ENCODE assay signal across 24 mouse cellular contexts in the genomic region with DNA sequence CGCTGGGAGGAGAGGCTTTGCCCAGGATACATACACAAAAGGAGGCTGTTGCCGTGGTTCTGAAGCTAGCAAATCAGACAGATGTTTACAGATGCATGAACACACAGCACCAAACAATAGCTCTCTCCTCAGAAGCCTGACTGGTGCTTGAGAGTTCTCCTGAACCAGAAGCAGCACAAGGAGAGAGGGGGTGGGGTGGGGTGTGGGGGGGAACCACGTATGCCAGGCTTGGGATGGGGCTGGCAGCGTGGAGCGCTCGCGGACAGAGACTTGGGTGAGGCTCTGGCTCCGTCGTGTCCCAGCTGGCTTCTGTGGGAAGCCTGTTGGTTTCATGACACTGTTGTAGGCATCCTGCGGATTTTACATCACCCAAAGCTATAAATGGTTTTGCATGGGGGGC. TPM values are rescaled to one million over a fixed set of nuclear protein-coding genes. Genes with fewer than 3 reads are reported as not detected.
A peak's percentile ranks its signal among the peaks of the same experiment; 100 is the strongest.
DNase-seq lines count a peak whose midpoint lies in the region; ATAC-seq lines count a peak whose summit lies in the region.
"Had no signal": no experiment of that assay in that cellular context is flagged by ENCODE, and none has a peak within 500 bp of the region (broad histone marks: within the 10 kb centered on the region; RNA-seq: fewer than 3 reads in every experiment).

No protein-coding gene starts in this region.

- H3K27me3 ChIP-seq in heart, embryonic 11.5 days (ENCODE audit: control insufficient read depth, insufficient read depth, low read length): no peaks in the 10 kb centered on the region
- H3K27me3 ChIP-seq in forebrain, embryonic 10.5 days (ENCODE audit: poor library complexity, severe bottlenecking): no peaks in the 10 kb centered on the region
- H3K27me3 ChIP-seq in forebrain, embryonic 16.5 days (replicated peaks; ENCODE audit: control insufficient read depth, insufficient read depth, low read length): no peaks in the 10 kb centered on the region
- no peaks in the 10 kb centered on the region for H3K27me3 ChIP-seq in neural tube, embryonic 15.5 days (replicated peaks)
- H3K27me3 ChIP-seq: CH12.LX; heart, embryonic 15.5 days; liver, embryonic 13.5 days; lung, embryonic 15.5 days; neural tube, embryonic 12.5 days had no signal

- 66% methylated on average over 10 of the region's 10 CpGs for WGBS in heart, embryonic 11.5 days (ENCODE audit: insufficient replicate concordance)
- WGBS in forebrain, embryonic 10.5 days: 56% methylated on average over 10 of the region's 10 CpGs
- WGBS in forebrain, embryonic 16.5 days: 26% methylated on average over 10 of the region's 10 CpGs
- 21% methylated on average over 10 of the region's 10 CpGs for WGBS in neural tube, embryonic 15.5 days

- H3K4me1 ChIP-seq in heart, embryonic 11.5 days (ENCODE audit: control insufficient read depth, insufficient read depth, low read length): peaks cover 21% of the 10 kb centered on the region
- H3K4me1 ChIP-seq in forebrain, embryonic 10.5 days: peaks cover 20% of the 10 kb centered on the region
- H3K4me1 ChIP-seq in forebrain, embryonic 16.5 days (replicated peaks; ENCODE audit: control insufficient read depth, insufficient read depth, low read length): peaks cover 15% of the 10 kb centered on the region
- peaks cover 25% of the 10 kb centered on the region for H3K4me1 ChIP-seq in neural tube, embryonic 15.5 days
- H3K4me1 ChIP-seq: liver, embryonic 13.5 days; neural tube, embryonic 12.5 days had no signal

- no peak overlapping the region for H3K27ac ChIP-seq in heart, embryonic 11.5 days (ENCODE audit: low read depth, low read length)
- H3K27ac ChIP-seq in forebrain, embryonic 10.5 days: peak overlapping the region; percentile 58
- 0 out of 2 replicates have a peak overlapping the region, but pooled peaks have one; percentile 37 for H3K27ac ChIP-seq in forebrain, embryonic 16.5 days (ENCODE audit: low read length)
- H3K27ac ChIP-seq in neural tube, embryonic 15.5 days (replicated peaks): 0 out of 2 replicates have a peak overlapping the region, but pooled peaks have one; percentile 54
- H3K27ac ChIP-seq: heart, adult 2 months; left cerebral cortex, adult 2 months; liver, embryonic 13.5 days; lung, embryonic 15.5 days; neural tube, embryonic 12.5 days had no signal

- no peak overlapping the region for H3K4me3 ChIP-seq in heart, embryonic 11.5 days (ENCODE audit: low read depth, low read length)
- H3K4me3 ChIP-seq in forebrain, embryonic 10.5 days: no peak overlapping the region
- no peak overlapping the region for H3K4me3 ChIP-seq in forebrain, embryonic 16.5 days (replicated peaks; ENCODE audit: low read length)
- H3K4me3 ChIP-seq in neural tube, embryonic 15.5 days (replicated peaks): no peak overlapping the region
- H3K4me3 ChIP-seq: heart, adult 2 months; heart, embryonic 15.5 days; left cerebral cortex, adult 2 months; liver, embryonic 13.5 days; lung, embryonic 15.5 days; neural tube, embryonic 12.5 days had no signal

- H3K9me3 ChIP-seq in heart, embryonic 11.5 days (replicated peaks; ENCODE audit: control insufficient read depth, low read length): no peaks in the 10 kb centered on the region
- no peaks in the 10 kb centered on the region for H3K9me3 ChIP-seq in forebrain, embryonic 10.5 days
- H3K9me3 ChIP-seq in forebrain, embryonic 16.5 days (ENCODE audit: control insufficient read depth, low read length): no peaks in the 10 kb centered on the region
- H3K9me3 ChIP-seq in neural tube, embryonic 15.5 days (replicated peaks): no peaks in the 10 kb centered on the region
- H3K9me3 ChIP-seq: heart, embryonic 15.5 days; liver, embryonic 13.5 days; lung, embryonic 15.5 days; neural tube, embryonic 12.5 days had no signal

- no peak overlapping the region for H3K4me2 ChIP-seq in heart, embryonic 11.5 days
- no peak overlapping the region for H3K4me2 ChIP-seq in forebrain, embryonic 16.5 days (ENCODE audit: low read length)
- H3K4me2 ChIP-seq in neural tube, embryonic 15.5 days: peak overlapping the region; percentile 2; the same call in 1 of the 2 replicates
- H3K4me2 ChIP-seq: heart, embryonic 15.5 days; liver, embryonic 13.5 days; lung, embryonic 15.5 days; neural tube, embryonic 12.5 days had no signal

- DNase-seq in heart, adult 11 months: peak; percentile 62
- no peak for DNase-seq in forebrain, embryonic 10.5 days (ENCODE audit: extremely low spot score, low spot score)
- no peak for DNase-seq in lung, adult 18-20 months
- DNase-seq: adrenal gland, postnatal 14 days; cerebellum, adult 11-12 months; cerebellum, postnatal 36 days; gastrocnemius, postnatal 10 days; heart, adult 2 months; heart, postnatal 4 days; kidney, adult 9 months; kidney, postnatal 36 days; left cerebral cortex, postnatal 4 days; liver, embryonic 13.5 days; lung, postnatal 4 days; thymus, postnatal 25 days had no signal

- no peak overlapping the region for H3K9ac ChIP-seq in heart, embryonic 11.5 days (ENCODE audit: low read depth, low read length)
- H3K9ac ChIP-seq in forebrain, embryonic 16.5 days (replicated peaks; ENCODE audit: low read depth, low read length): no peak overlapping the region
- H3K9ac ChIP-seq in neural tube, embryonic 15.5 days (replicated peaks): no peak overlapping the region
- H3K9ac ChIP-seq: heart, embryonic 15.5 days; liver, embryonic 13.5 days; lung, embryonic 15.5 days; neural tube, embryonic 12.5 days had no signal

- ATAC-seq in heart, embryonic 11.5 days (replicated peaks; ENCODE audit: insufficient number of reproducible peaks, low FRiP score, low TSS enrichment): no peak
- ATAC-seq in forebrain, embryonic 16.5 days: peak; percentile 68
- ATAC-seq in neural tube, embryonic 15.5 days (ENCODE audit: low FRiP score): no peak
- ATAC-seq in CD4-positive, CD25-positive, alpha-beta regulatory T cell, adult 4 months: no peak

- H3K36me3 ChIP-seq in heart, embryonic 11.5 days (ENCODE audit: control insufficient read depth, insufficient read depth, low read length): no peaks in the 10 kb centered on the region
- H3K36me3 ChIP-seq in forebrain, embryonic 10.5 days (replicated peaks): no peaks in the 10 kb centered on the region
- H3K36me3 ChIP-seq in forebrain, embryonic 16.5 days (ENCODE audit: control insufficient read depth, insufficient read depth): no peaks in the 10 kb centered on the region
- no peaks in the 10 kb centered on the region for H3K36me3 ChIP-seq in neural tube, embryonic 15.5 days
- H3K36me3 ChIP-seq: heart, embryonic 15.5 days; liver, embryonic 13.5 days; lung, embryonic 15.5 days; neural tube, embryonic 12.5 days had no signal

RNA-seq across cellular contexts. Expression of gene Acbd6, which starts 55.1 kb away (rescaled TPM):
- polyA plus RNA-seq in heart, embryonic 11.5 days (2014; fragmentation: Nextera tagmentation; extraction: Ambion mirVana): 56.4 and 59.9 TPM in 2 replicates
- polyA plus RNA-seq in forebrain, embryonic 10.5 days (2016; fragmentation: Nextera tagmentation; extraction: Ambion mirVana): 72.5 and 73.2 TPM in 2 replicates
- 84.4 and 87.4 TPM in 2 replicates for polyA plus RNA-seq in forebrain, embryonic 16.5 days (2015; fragmentation: Nextera tagmentation; extraction: Ambion mirVana)
- 101 and 109 TPM in 2 replicates for polyA plus RNA-seq in neural tube, embryonic 15.5 days (2015; fragmentation: Nextera tagmentation; extraction: Ambion mirVana)
- polyA plus RNA-seq in CD4-positive, CD25-positive, alpha-beta regulatory T cell, adult 4 months (2017; shearing (Covaris generic)): 10 to 100 TPM in 1 of 2 experiments, 1 to 10 TPM in 1; 3.2 to 13.0 TPM
